Mouse (Mus musculus): ENCODE results near the gene Fopnl. TPM values are rescaled to one million over a fixed set of nuclear protein-coding genes. Genes with fewer than 3 reads are reported as not detected.
A peak's percentile ranks its signal among the peaks of the same experiment; 100 is the strongest.

Gene Fopnl
- polyA plus RNA-seq, 1 experiment from 2014 or later = 178 TPM

DNA sequence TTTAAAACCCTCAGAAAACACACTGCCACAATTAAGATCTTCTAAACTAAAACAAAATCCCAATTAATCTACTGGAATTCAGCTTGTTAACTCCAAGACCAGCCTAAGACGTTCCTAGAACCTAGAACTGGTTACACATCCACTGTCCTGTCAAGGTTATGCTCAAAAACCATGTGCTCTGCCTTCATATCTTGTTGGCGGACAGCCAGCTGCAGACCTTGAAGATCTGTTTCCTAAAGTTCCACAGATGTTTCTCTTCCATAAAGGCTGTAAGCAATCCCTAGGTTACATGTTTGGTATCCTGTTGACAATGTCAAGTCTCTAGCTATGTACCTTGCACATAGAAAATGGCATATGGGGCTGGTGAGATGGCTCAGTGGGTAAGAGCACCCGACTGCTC, 12.4 kb downstream of the Fopnl start:
- H3K36me3 ChIP-seq = peaks cover 86% of the 10 kb centered on the region
- 87% methylated on average over 3 of the region's 3 CpGs for WGBS

DNA sequence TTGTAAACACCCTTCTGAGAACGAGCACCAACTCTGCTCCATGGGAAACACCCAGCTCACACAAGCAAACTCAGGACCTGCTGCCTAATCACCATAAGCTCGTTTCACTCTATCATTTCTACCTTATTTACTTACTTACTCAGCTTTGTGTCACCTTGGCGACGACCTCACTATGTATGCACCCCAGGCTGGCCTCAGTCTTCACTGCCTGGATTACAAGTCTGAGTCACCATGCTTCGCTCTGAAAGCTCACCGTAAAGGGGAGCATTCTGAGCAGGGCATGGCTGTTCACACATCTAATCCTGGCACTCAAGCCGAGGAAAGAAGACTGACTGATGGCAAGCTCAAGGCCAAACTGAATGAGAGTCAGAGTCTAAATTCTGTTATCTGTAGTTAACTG, 13.5 kb downstream of the Fopnl start:
- Histone ChIP-seq H3K4me3 (no peak overlapping the region), H3K9ac (no peak overlapping the region), H3K4me1 (no peaks in the 10 kb centered on the region), H3K9me3 (no peaks in the 10 kb centered on the region), H3K27ac (no peak overlapping the region), H3K36me3 (peaks cover 88% of the 10 kb centered on the region), H3K27me3 (no peaks in the 10 kb centered on the region), H3K4me2 (no peak overlapping the region)
- 88% methylated on average over 7 of the region's 7 CpGs for WGBS
- no peak for ATAC-seq (ENCODE audit: insufficient number of reproducible peaks, insufficient read depth, low FRiP score, low TSS enrichment, low read depth)

More for the DNA sequence above, 12.4 kb downstream of the Fopnl start:
- no peak overlapping the region for H3K4me3 ChIP-seq
- H3K9ac ChIP-seq = no peak overlapping the region
- no peaks in the 10 kb centered on the region for H3K9me3 ChIP-seq
- no peak overlapping the region for H3K27ac ChIP-seq
- H3K4me1 ChIP-seq = no peaks in the 10 kb centered on the region
- no peaks in the 10 kb centered on the region for H3K27me3 ChIP-seq
- ATAC-seq (ENCODE audit: insufficient number of reproducible peaks, insufficient read depth, low FRiP score, low TSS enrichment, low read depth) = no peak
- H3K4me2 ChIP-seq = no peak overlapping the region

DNA sequence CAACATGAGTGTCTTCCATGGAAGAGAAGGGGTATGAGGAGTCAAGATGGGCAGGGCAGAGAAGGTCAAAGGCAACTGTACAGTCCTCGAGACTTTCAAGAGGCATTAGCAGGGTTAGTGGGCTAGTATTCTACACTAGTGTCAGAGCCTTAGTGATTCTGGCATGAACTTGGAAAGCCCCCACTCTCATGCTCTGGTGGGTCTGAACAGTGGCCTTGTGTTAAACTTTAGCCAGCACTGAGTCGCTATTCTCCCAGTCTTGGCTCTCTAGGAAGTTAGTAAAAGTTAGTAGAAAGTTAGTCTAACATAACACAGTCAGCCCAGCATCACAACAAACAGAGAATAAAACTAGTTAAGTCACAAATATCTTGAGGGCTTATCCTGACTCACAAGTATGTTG, 14.1 kb downstream of the Fopnl start:
- H3K9me3 ChIP-seq = no peaks in the 10 kb centered on the region
- peaks cover 88% of the 10 kb centered on the region for H3K36me3 ChIP-seq
- ATAC-seq (ENCODE audit: insufficient number of reproducible peaks, insufficient read depth, low FRiP score, low TSS enrichment, low read depth) = no peak
- no peaks in the 10 kb centered on the region for H3K4me1 ChIP-seq
- H3K27me3 ChIP-seq = no peaks in the 10 kb centered on the region
- H3K27ac ChIP-seq = no peak overlapping the region
- H3K4me3 ChIP-seq = no peak overlapping the region
- 90% methylated on average over 2 of the region's 2 CpGs for WGBS
- H3K4me2 ChIP-seq = no peak overlapping the region
- H3K9ac ChIP-seq = no peak overlapping the region

- H3K27ac ChIP-seq = no peak overlapping the region
- no peak overlapping the region for H3K4me3 ChIP-seq
- peaks cover 1% of the 10 kb centered on the region; the same call in 1 of the 2 replicates for H3K4me1 ChIP-seq
- ATAC-seq (ENCODE audit: insufficient number of reproducible peaks, insufficient read depth, low FRiP score, low TSS enrichment, low read depth) = no peak
- no peaks in the 10 kb centered on the region for H3K27me3 ChIP-seq
- no peaks in the 10 kb centered on the region for H3K9me3 ChIP-seq
- no peak overlapping the region for H3K9ac ChIP-seq
- WGBS = 87% methylated on average over 4 of the region's 4 CpGs
- peaks cover 56% of the 10 kb centered on the region for H3K36me3 ChIP-seq
- H3K4me2 ChIP-seq = no peak overlapping the region
Measured at GRCm38 (mm10) chr16:14298461-14298860, 18.7 kb downstream of the Fopnl start.

- ATAC-seq (ENCODE audit: insufficient number of reproducible peaks, insufficient read depth, low FRiP score, low TSS enrichment, low read depth) = no peak
- 92% methylated on average over 4 of the region's 4 CpGs for WGBS
- Histone ChIP-seq H3K4me2 (no peak overlapping the region), H3K27ac (no peak overlapping the region), H3K4me1 (peaks cover 8% of the 10 kb centered on the region), H3K9ac (no peak overlapping the region), H3K36me3 (peaks cover 49% of the 10 kb centered on the region), H3K4me3 (no peak overlapping the region), H3K9me3 (no peaks in the 10 kb centered on the region), H3K27me3 (peaks cover 3% of the 10 kb centered on the region)
Measured at GRCm38 (mm10) chr16:14297746-14298145, 19.5 kb downstream of the Fopnl start.

- WGBS = 62% methylated on average over 3 of the region's 3 CpGs
Measured at GRCm38 (mm10) chr16:14297137-14297536, 20.1 kb downstream of the Fopnl start.

GRCm38 (mm10) chr16:14296544-14297124, 20.6 kb downstream of the Fopnl start:
- H3K27ac ChIP-seq = no peak overlapping the region
- no peak for ATAC-seq (ENCODE audit: insufficient number of reproducible peaks, insufficient read depth, low FRiP score, low TSS enrichment, low read depth)
- H3K36me3 ChIP-seq = peaks cover 39% of the 10 kb centered on the region
- no peak overlapping the region for H3K4me2 ChIP-seq
- H3K9ac ChIP-seq = no peak overlapping the region
- no peaks in the 10 kb centered on the region for H3K9me3 ChIP-seq
- H3K27me3 ChIP-seq = peaks cover 12% of the 10 kb centered on the region
- H3K4me1 ChIP-seq = peaks cover 20% of the 10 kb centered on the region
- 66% methylated on average over 2 of the region's 2 CpGs for WGBS
- no peak overlapping the region for H3K4me3 ChIP-seq

More at GRCm38 (mm10) chr16:14297137-14297536, 20.1 kb downstream of the Fopnl start:
- H3K27ac ChIP-seq = no peak overlapping the region; the same call in 1 of the 2 replicates
- H3K9me3 ChIP-seq = no peaks in the 10 kb centered on the region
- peaks cover 44% of the 10 kb centered on the region for H3K36me3 ChIP-seq
- peaks cover 9% of the 10 kb centered on the region for H3K27me3 ChIP-seq
- peaks cover 15% of the 10 kb centered on the region for H3K4me1 ChIP-seq
- H3K9ac ChIP-seq = no peak overlapping the region
- no peak overlapping the region for H3K4me3 ChIP-seq
- ATAC-seq (ENCODE audit: insufficient number of reproducible peaks, insufficient read depth, low FRiP score, low TSS enrichment, low read depth) = no peak
- H3K4me2 ChIP-seq = no peak overlapping the region

DNA sequence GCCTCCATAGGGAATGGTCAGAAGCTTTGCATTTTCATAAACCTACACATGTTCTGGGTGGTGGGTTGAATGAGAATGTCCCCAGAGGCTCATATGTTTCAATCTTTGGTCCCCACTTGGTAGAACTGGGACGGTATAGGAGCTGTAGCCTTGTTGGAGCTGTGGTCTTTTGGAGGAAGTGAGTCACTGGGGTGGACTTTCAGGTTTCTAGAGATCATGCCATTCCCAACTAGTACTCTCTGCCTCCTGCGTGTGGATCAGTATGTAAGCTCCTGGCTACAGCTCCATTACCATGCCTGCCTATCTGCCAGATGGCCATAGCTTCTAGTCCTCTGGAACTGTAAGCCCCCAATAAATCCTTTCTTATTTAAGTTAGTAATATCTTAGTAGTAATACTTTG, 21.9 kb downstream of the Fopnl start:
- Histone ChIP-seq H3K27me3 (peaks cover 20% of the 10 kb centered on the region), H3K4me1 (peaks cover 27% of the 10 kb centered on the region), H3K9ac (no peak overlapping the region), H3K36me3 (peaks cover 26% of the 10 kb centered on the region), H3K27ac (no peak overlapping the region), H3K4me2 (no peak overlapping the region), H3K9me3 (no peaks in the 10 kb centered on the region), H3K4me3 (no peak overlapping the region)
- no peak for ATAC-seq (ENCODE audit: insufficient number of reproducible peaks, insufficient read depth, low FRiP score, low TSS enrichment, low read depth)
- WGBS = 87% methylated on average over 2 of the region's 2 CpGs

DNA sequence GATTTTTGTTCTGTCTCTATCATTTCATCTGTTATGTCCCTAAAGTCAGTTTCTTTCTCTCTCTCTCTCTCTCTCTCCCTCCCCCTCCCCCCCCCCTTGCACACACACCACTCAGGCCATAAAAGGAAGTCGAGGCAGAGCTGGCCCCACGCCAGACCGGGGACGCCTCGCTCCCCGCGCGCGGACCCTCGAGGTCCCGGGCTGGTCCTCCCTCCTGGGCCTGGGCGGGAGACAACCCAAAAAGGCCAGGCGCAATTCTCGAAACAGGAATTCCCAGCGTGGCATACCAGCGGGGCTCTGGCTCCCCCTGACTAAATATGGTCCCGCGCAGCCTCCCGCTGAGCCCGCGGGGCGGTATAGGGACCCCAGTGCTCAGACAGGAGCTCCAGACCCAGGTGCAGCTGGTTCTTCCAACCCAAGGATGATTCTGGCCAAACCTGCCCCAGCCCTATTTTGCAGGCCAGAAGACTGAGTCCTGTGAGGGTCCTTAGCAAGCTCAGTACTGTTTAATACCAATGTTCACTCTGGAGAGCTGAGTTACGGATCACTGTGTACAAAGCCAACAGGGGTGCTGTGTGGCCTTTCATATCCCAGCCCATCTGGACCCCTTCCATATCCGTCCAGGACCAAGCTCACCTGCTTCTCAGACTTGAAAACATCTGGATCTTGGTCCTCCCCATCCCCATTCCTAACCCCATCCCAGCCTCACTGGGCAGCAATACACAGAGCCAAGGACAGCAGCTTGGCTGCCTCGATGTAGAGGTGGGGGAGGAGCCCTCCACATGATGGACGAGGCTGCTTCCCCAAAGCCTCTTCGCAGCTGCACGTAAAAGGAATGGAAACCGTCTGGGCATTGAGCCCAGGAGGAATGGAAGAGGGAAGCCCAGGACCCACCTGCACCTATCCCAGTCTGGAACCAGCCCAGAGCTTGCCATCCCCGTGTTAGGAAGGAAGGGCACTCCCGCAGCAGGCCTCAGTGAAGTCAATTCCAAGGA, 24.7 kb downstream of the Fopnl start:
- WGBS = 13% methylated on average over 31 of the region's 31 CpGs
- peak; percentile 61 for ATAC-seq (ENCODE audit: insufficient number of reproducible peaks, insufficient read depth, low FRiP score, low TSS enrichment, low read depth)
- Histone ChIP-seq H3K4me1 (peaks cover 29% of the 10 kb centered on the region), H3K9me3 (no peaks in the 10 kb centered on the region), H3K27ac (no peak overlapping the region), H3K9ac (peak overlapping the region; percentile 58), H3K4me3 (peak overlapping the region; percentile 36), H3K4me2 (peak overlapping the region; percentile 66), H3K27me3 (peaks cover 20% of the 10 kb centered on the region), H3K36me3 (no peaks in the 10 kb centered on the region)

- Histone ChIP-seq H3K27me3 (peaks cover 20% of the 10 kb centered on the region), H3K27ac (no peak within 1 kb of the TSS), H3K9me3 (no peaks in the 10 kb centered on the region), H3K9ac (peak within 1 kb of the TSS; percentile 58), H3K4me1 (peaks cover 29% of the 10 kb centered on the region), H3K36me3 (no peaks in the 10 kb centered on the region), H3K4me2 (peak within 1 kb of the TSS; percentile 66), H3K4me3 (peak within 1 kb of the TSS; percentile 36)
- no peak for ATAC-seq (ENCODE audit: insufficient number of reproducible peaks, insufficient read depth, low FRiP score, low TSS enrichment, low read depth)
- 4% methylated on average over 16 of the region's 16 CpGs for WGBS
Measured at GRCm38 (mm10) chr16:14291223-14291622, 26.0 kb downstream of the Fopnl start, which contains the start of gene Myh11. Myh11 (minus strand) TSS chr16:14291372.

- no peak overlapping the region for H3K4me3 ChIP-seq
- H3K9me3 ChIP-seq = no peaks in the 10 kb centered on the region
- H3K36me3 ChIP-seq = no peaks in the 10 kb centered on the region
- H3K4me2 ChIP-seq = no peak overlapping the region
- H3K27me3 ChIP-seq = no peaks in the 10 kb centered on the region
- ATAC-seq (ENCODE audit: insufficient number of reproducible peaks, insufficient read depth, low FRiP score, low TSS enrichment, low read depth) = no peak
- no peak overlapping the region for H3K9ac ChIP-seq
- no peaks in the 10 kb centered on the region for H3K4me1 ChIP-seq
- H3K27ac ChIP-seq = no peak overlapping the region
- 66% methylated on average over 4 of the region's 4 CpGs for WGBS
Measured at GRCm38 (mm10) chr16:14272374-14272965, 44.7 kb downstream of the Fopnl start.
